In genomic region chr1:160099659-160100302, GRCm38 (mm10) we compare ENCODE assay signal across 12 mouse cellular contexts. TPM values are rescaled to one million over a fixed set of nuclear protein-coding genes. Genes with fewer than 3 reads are reported as not detected.
DNase-seq lines count a peak whose midpoint lies in the region; ATAC-seq and TF ChIP-seq lines count a peak whose summit lies in the region.
"Had no signal": no experiment of that assay in that cellular context is flagged by ENCODE, and none has a peak within 500 bp of the region (broad histone marks: within the 10 kb centered on the region; RNA-seq: fewer than 3 reads in every experiment).

No protein-coding gene starts in this region.

- no peak overlapping the region for H3K4me2 ChIP-seq in heart, embryonic 11.5 days
- no peak overlapping the region for H3K4me2 ChIP-seq in lung, postnatal 0 days (replicated peaks; ENCODE audit: low read depth, low read length)
- peak overlapping the region; percentile 32 for H3K4me2 ChIP-seq in myocyte (ENCODE audit: low read depth)
- H3K4me2 ChIP-seq: embryonic facial prominence, embryonic 15.5 days; heart, embryonic 15.5 days; midbrain, embryonic 11.5 days; neural tube, embryonic 13.5 days had no signal

- no peak overlapping the region for H3ac ChIP-seq in myocyte (ENCODE audit: control insufficient read depth, insufficient read length)

- no peak overlapping the region for H3K27ac ChIP-seq in heart, embryonic 11.5 days (ENCODE audit: low read depth, low read length)
- no peak overlapping the region for H3K27ac ChIP-seq in lung, postnatal 0 days (ENCODE audit: low read length)
- H3K27ac ChIP-seq: embryonic facial prominence, embryonic 15.5 days; heart, embryonic 15.5 days; neural tube, embryonic 13.5 days had no signal

- no peaks in the 10 kb centered on the region for H3K27me3 ChIP-seq in heart, embryonic 11.5 days (ENCODE audit: control insufficient read depth, insufficient read depth, low read length)
- no peaks in the 10 kb centered on the region for H3K27me3 ChIP-seq in lung, postnatal 0 days (replicated peaks; ENCODE audit: insufficient read depth, low read length)
- H3K27me3 ChIP-seq in myocyte (ENCODE audit: control insufficient read depth, insufficient read depth, insufficient read length): no peaks in the 10 kb centered on the region
- H3K27me3 ChIP-seq: embryonic facial prominence, embryonic 15.5 days; neural tube, embryonic 13.5 days had no signal

- DNase-seq in heart, adult 11 months: peak; percentile 72
- DNase-seq in lung, postnatal 0 days (ENCODE audit: low spot score): peak; percentile 16
- no peak for DNase-seq in lung, postnatal 4 days
- DNase-seq in Muller cell, postnatal 12 days (ENCODE audit: inconsistent ontology term): peak; percentile 8
- DNase-seq in left cerebral cortex, adult 9 months (ENCODE audit: low spot score in 2 of 2): no peak

- no peak for TF ChIP-seq POLR2A in myocyte (IDR thresholded peaks at IDR 0.05; ENCODE audit: insufficient read length, low read depth)

- 82% methylated on average over 5 of the region's 5 CpGs for WGBS in heart, embryonic 11.5 days (ENCODE audit: insufficient replicate concordance)
- WGBS in lung, postnatal 0 days: 88% methylated on average over 5 of the region's 5 CpGs

- no peaks in the 10 kb centered on the region for H3K4me1 ChIP-seq in heart, embryonic 11.5 days (ENCODE audit: control insufficient read depth, insufficient read depth, low read length)
- H3K4me1 ChIP-seq in lung, postnatal 0 days (ENCODE audit: insufficient read depth, low read depth, low read length): no peaks in the 10 kb centered on the region
- H3K4me1 ChIP-seq: embryonic facial prominence, embryonic 15.5 days; heart, embryonic 15.5 days; neural tube, embryonic 13.5 days had no signal

- no peaks in the 10 kb centered on the region for H3K9me3 ChIP-seq in heart, embryonic 11.5 days (replicated peaks; ENCODE audit: control insufficient read depth, low read length)
- no peaks in the 10 kb centered on the region for H3K9me3 ChIP-seq in lung, postnatal 0 days (ENCODE audit: low read length)
- H3K9me3 ChIP-seq: embryonic facial prominence, embryonic 15.5 days; heart, embryonic 15.5 days; neural tube, embryonic 13.5 days had no signal

- no peak for TF ChIP-seq EP300 in lung, postnatal 0 days (IDR thresholded peaks at IDR 0.05)

- H3K9ac ChIP-seq in heart, embryonic 11.5 days (ENCODE audit: low read depth, low read length): no peak overlapping the region
- no peak overlapping the region for H3K9ac ChIP-seq in lung, postnatal 0 days (replicated peaks; ENCODE audit: low read depth)
- H3K9ac ChIP-seq: embryonic facial prominence, embryonic 15.5 days; heart, embryonic 15.5 days; neural tube, embryonic 13.5 days had no signal

- H3K4me3 ChIP-seq in heart, embryonic 11.5 days (ENCODE audit: low read depth, low read length): no peak overlapping the region
- H3K4me3 ChIP-seq in lung, postnatal 0 days (ENCODE audit: low read depth, low read length): no peak overlapping the region
- H3K4me3 ChIP-seq in myocyte: no peak overlapping the region
- H3K4me3 ChIP-seq: embryonic facial prominence, embryonic 15.5 days; heart, embryonic 15.5 days; neural tube, embryonic 13.5 days had no signal

- no peaks in the 10 kb centered on the region for H3K36me3 ChIP-seq in heart, embryonic 11.5 days (ENCODE audit: control insufficient read depth, insufficient read depth, low read length)
- H3K36me3 ChIP-seq in lung, postnatal 0 days (ENCODE audit: insufficient read depth, low read length): no peaks in the 10 kb centered on the region
- no peaks in the 10 kb centered on the region for H3K36me3 ChIP-seq in myocyte (ENCODE audit: control insufficient read depth, insufficient read depth)
- H3K36me3 ChIP-seq: embryonic facial prominence, embryonic 15.5 days; heart, embryonic 15.5 days; neural tube, embryonic 13.5 days had no signal

- ATAC-seq in heart, embryonic 11.5 days (replicated peaks; ENCODE audit: insufficient number of reproducible peaks, low FRiP score, low TSS enrichment): no peak
- no peak for ATAC-seq in lung, postnatal 0 days

- H3K79me2 ChIP-seq in myocyte (ENCODE audit: control insufficient read depth, insufficient read depth): no peaks in the 10 kb centered on the region

- TF ChIP-seq CTCF in lung, postnatal 0 days (IDR thresholded peaks at IDR 0.05): peak; percentile 49

TF ChIP-seq in myocyte, 11 proteins besides CTCF, POLR2A, EP300 and RAD21:
- TF ChIP-seq POLR2AphosphoS2 (IDR thresholded peaks at IDR 0.05; ENCODE audit: insufficient read length, low read depth) (no peak), TCF3 (IDR thresholded peaks at IDR 0.05; ENCODE audit: insufficient read length, low read depth) (no peak), USF1 (IDR thresholded peaks at IDR 0.05; ENCODE audit: low read depth) (no peak), MYOG (IDR thresholded peaks at IDR 0.05; ENCODE audit: control insufficient read depth in 1 of 3, insufficient read depth in 1 of 3, insufficient read length in 2 of 3, low read depth in 2 of 3) (no peak), REST (IDR thresholded peaks at IDR 0.05; ENCODE audit: insufficient read depth, insufficient read length) (no peak), TCF12 (IDR thresholded peaks at IDR 0.05; ENCODE audit: insufficient read depth, poor library complexity, severe bottlenecking) (no peak), MYOD1 (IDR thresholded peaks at IDR 0.05; ENCODE audit: control insufficient read depth in 1 of 3, insufficient read length in 2 of 3, low read depth in 2 of 3) (no peak), SRF (IDR thresholded peaks at IDR 0.05; ENCODE audit: control insufficient read depth, insufficient read length, low read depth) (no peak), MAX (IDR thresholded peaks at IDR 0.05; ENCODE audit: low read depth) (no peak), CEBPB (IDR thresholded peaks at IDR 0.05; ENCODE audit: insufficient read depth, poor library complexity, severe bottlenecking) (no peak), E2F4 (IDR thresholded peaks at IDR 0.05; ENCODE audit: insufficient read depth) (no peak)

RNA-seq across cellular contexts. Expression of gene Tnn, which starts 53.6 kb away (rescaled TPM):
- not detected in 2 replicates for polyA plus RNA-seq in heart, embryonic 11.5 days (2014; fragmentation: Nextera tagmentation; extraction: Ambion mirVana)
- polyA plus RNA-seq in lung, postnatal 0 days (2015; fragmentation: Nextera tagmentation; extraction: Ambion mirVana): 1.6 and 2.1 TPM in 2 replicates
- polyA plus RNA-seq in myocyte (2012; fragmentation: generic; extraction: Trizol): not detected
- polyA plus RNA-seq: liver, adult 2 months; midbrain, embryonic 11.5 days had no signal

RNA-seq across cellular contexts. Expression of gene 4930523C07Rik, which starts 55.6 kb away (rescaled TPM):
- polyA plus RNA-seq in heart, embryonic 11.5 days (2014; fragmentation: Nextera tagmentation; extraction: Ambion mirVana): 13.3 and 15.0 TPM in 2 replicates
- 111 and 115 TPM in 2 replicates for polyA plus RNA-seq in lung, postnatal 0 days (2015; fragmentation: Nextera tagmentation; extraction: Ambion mirVana)
- 2.8 TPM for polyA plus RNA-seq in myocyte (2012; fragmentation: generic; extraction: Trizol)

Comparison
In these comparisons a context has a peak if more than half of its experiments do, and no peak if none do; other contexts are left out.
1. DNase-seq: peak in heart, adult 11 months (single experiment), lung, postnatal 0 days (single experiment) and Muller cell, postnatal 12 days (single experiment); none in lung, postnatal 4 days (0 of 2) and left cerebral cortex, adult 9 months (0 of 2).